Mouse (Mus musculus): ENCODE results near the gene Gsto2.
"Not testable (repeated sequence)": the region's sequence is repeated elsewhere in the genome, so short reads cannot be mapped to it uniquely, and the experiment has no call there.

The Gsto2 gene
- long read RNA-seq, experiment 1 = 0 reads
- long read RNA-seq, experiment 2 = 0 reads

GRCm38 (mm10) chr19:47865353-47865947 is at the start of gene Gsto2:
Gsto2 (plus strand) TSS chr19:47865534.
- intact Hi-C loops (cut with DNase I) = no loop called here

DNA sequence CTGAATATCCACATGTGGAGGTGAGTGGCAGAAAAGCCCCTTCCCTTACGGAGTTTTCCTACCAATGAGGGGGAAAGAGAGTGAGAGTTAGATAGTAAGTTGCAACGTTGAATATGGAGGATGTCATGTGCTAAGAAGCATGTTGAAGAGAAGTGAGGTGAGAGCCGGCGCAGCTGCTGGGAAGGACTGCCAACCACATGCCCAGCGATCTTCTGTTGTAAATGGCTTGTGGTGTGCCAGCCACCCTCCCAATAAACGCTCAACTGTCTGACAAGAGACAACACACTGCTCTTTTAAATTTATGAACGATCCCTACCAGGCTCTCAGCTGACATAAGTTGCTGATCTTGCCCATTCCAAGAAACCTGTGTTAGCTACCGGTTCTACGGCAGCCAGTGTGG is 47.6 kb upstream of the Gsto2 start:
- intact Hi-C loops (cut with DNase I) = no loop called here

GRCm38 (mm10) chr19:47820832-47821493 is 44.4 kb upstream of the Gsto2 start:
- intact Hi-C loops (cut with DNase I) = loop anchor here (2.0 to 5.0 kb wide), 3 partner anchors 162 to 464 kb away; no protein-coding TSS in a partner anchor

DNA sequence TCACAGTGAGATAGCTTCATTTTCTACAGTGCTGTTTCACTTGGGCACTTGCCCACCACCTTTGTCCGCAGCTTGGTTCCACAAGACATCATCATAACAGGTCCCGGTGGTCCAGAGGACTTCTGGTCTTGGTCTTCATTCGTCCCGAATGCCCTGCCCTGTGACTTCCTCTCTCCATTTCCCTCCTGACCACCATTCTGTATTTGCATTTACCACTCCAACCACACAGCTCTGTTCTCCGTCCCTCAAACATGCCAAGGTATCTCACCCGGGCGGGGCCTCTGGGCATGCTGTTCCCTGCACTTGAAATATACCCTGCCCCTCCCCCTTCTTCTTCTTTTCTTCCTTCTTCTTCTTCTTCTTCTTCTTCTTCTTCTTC is 43.9 kb upstream of the Gsto2 start:
- intact Hi-C loops (cut with DNase I) = loop anchor here (2.0 to 5.0 kb wide), 3 partner anchors 163 to 464 kb away; no protein-coding TSS in a partner anchor

- intact Hi-C loops (cut with DNase I) = loop anchor here (5.0 kb wide), 2 partner anchors 315 to 465 kb away; no protein-coding TSS in a partner anchor
Observed at GRCm38 (mm10) chr19:47822143-47822796, 43.1 kb upstream of the Gsto2 start.

- intact Hi-C loops (cut with DNase I) = loop anchor here (5.0 kb wide), 2 partner anchors 317 to 467 kb away; no protein-coding TSS in a partner anchor
Observed at GRCm38 (mm10) chr19:47824026-47824425, 41.3 kb upstream of the Gsto2 start.

DNA sequence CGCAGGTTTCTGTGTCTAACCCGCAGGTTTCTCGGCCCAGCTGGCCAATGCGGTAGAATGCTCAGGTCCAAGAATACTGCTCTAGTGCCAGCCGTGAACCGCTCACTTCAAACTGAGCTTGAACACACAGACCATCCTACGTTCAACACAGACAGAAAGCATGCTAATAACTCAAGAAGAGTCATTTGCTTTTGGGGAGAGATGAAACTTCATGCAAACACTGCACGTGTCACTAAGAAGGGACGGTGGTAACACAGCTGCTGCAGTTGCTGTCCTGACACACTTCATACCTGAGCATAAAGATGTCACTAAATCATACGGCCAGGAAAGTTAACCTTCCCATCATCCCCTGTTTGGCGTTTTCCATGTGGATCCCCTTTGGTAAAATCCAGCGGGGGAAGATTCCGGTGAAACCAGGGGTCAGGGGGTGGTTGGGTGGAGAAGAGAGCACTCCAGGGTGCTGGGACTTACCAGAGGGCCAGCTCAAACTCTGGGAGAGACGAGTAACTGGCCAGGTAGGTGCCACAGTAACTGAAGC is 35.4 kb upstream of the Gsto2 start:
- intact Hi-C loops (cut with DNase I) = no loop called here

- intact Hi-C loops (cut with DNase I) = no loop called here
Observed at GRCm38 (mm10) chr19:47831111-47831510, 34.2 kb upstream of the Gsto2 start.

DNA sequence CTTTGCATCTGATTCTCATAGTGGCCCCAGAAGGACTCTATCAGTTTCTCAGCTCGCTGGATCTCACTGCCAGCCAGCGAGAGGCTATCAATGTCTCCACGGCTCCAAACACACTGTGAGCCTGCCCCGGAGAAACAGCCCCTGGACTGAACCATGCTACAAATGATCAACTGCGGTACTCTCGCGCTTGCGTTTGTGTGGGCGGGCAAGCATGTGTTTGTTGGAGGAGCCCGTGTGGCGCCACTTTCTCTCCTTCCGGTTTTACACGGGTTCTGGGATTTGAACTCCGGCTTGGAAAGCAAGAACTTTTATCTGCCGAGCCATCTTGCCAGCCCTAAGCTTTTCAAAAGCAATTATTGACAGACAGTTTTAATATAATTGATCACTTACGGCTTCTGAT is 33.0 kb upstream of the Gsto2 start:
- intact Hi-C loops (cut with DNase I) = no loop called here

- intact Hi-C loops (cut with DNase I) = no loop called here
Observed at GRCm38 (mm10) chr19:47834614-47835013, 30.7 kb upstream of the Gsto2 start.

GRCm38 (mm10) chr19:47835776-47836175 is 29.6 kb upstream of the Gsto2 start:
- intact Hi-C loops (cut with DNase I) = no loop called here

GRCm38 (mm10) chr19:47836701-47837526 is 28.4 kb upstream of the Gsto2 start:
- intact Hi-C loops (cut with DNase I) = no loop called here

- intact Hi-C loops (cut with DNase I) = no loop called here
Observed at GRCm38 (mm10) chr19:47837527-47837901, 27.8 kb upstream of the Gsto2 start.

DNA sequence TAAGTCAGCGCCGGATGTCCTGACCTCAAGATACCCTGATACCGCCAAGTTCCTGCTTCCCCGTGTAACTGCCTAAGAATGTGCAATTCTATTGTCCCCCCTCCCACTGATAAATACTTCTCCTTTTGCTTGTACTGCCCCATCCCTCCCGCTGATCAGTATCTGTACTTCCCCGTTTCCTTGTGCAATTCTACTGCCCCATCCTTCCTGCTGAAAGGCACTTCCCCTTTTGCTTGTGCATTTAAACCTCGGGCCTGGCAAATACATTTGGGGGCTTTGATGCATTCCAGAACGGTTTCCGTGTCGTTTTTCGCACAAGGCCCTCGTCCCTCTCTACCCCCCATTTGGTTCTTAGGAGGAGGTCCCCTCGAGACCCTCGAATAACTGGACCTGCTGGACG is 24.1 kb upstream of the Gsto2 start:
- intact Hi-C loops (cut with DNase I) = not testable (repeated sequence)

DNA sequence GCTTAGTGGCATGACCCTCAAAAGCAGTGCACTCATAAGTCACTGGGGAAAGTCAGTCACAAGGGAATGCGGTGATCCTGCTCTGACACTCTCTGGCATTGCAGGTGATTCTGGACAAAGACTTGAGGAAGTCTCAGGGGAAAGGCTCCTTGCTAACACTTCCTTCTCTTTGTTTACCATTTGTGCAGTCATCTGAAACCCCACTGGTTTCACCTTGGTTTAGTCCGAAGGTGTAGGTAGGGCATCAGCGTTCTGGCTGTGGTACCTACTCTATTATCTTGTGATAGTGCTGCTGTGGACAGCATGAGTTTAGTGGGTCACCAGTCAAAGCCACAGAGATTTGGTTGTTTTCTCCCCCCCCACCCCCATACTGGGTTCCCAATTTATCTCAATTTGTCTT is 15.6 kb upstream of the Gsto2 start:
- intact Hi-C loops (cut with DNase I) = no loop called here

DNA sequence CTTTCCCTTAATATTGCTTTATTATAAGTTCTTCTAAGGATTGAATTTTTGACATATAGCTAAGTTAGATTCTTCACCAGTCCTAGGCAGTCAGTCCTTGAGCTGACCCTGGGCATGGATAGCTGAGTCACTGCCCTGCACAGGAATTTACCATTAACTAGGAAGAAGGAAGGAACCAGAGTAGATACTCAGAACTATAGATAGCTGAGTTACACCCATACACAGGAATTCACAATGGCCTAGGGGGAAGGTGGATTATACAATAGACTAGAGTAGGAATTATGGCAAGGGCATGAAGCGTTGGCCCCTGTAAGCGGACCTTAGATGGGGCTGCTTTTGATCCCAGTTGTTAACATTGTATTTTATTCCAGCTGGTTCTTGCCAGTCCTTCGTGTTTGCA is 13.2 kb upstream of the Gsto2 start:
- intact Hi-C loops (cut with DNase I) = not testable (repeated sequence)

GRCm38 (mm10) chr19:47853053-47853452 is 12.3 kb upstream of the Gsto2 start:
- intact Hi-C loops (cut with DNase I) = no loop called here

DNA sequence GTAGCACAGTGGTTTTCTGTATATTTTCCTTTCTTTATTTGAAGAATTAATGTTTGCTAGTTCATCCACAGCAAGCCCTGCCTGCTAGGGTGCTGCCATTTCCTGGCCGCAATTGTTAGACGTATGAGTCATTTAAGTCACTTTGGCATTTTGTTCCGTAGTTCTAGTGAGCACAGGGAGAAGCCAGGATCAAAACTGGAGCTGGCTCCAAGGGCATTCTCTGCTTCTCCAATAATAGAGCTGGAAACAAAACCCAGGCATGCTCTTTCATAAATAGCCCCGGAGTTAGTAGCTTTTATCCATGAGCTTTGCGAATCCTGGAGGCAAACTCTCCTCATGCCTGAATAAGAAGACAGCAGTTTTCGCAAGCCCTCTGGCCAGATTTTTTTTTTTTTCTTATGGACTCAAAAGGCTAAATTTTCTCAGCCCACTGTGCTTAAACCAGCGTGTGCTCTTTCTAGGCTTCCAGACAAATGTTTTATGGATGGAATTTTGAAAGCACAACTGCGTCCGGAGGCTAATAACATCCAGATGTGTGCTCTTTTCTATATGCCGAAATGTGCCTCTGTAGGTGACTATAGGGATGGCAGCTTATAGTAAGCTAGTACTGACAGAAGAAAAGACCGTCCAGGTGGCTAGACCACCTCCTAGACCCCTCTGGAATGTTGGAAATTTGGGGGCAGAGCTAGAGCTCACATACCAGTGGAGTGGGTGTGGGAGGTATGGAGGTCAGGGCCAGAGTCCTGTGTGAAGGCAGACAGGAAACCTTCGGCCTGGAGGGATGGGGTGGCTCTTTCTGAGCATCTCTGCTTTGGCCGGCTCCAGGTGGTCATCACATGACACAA is 11.2 kb upstream of the Gsto2 start:
- intact Hi-C loops (cut with DNase I) = no loop called here

DNA sequence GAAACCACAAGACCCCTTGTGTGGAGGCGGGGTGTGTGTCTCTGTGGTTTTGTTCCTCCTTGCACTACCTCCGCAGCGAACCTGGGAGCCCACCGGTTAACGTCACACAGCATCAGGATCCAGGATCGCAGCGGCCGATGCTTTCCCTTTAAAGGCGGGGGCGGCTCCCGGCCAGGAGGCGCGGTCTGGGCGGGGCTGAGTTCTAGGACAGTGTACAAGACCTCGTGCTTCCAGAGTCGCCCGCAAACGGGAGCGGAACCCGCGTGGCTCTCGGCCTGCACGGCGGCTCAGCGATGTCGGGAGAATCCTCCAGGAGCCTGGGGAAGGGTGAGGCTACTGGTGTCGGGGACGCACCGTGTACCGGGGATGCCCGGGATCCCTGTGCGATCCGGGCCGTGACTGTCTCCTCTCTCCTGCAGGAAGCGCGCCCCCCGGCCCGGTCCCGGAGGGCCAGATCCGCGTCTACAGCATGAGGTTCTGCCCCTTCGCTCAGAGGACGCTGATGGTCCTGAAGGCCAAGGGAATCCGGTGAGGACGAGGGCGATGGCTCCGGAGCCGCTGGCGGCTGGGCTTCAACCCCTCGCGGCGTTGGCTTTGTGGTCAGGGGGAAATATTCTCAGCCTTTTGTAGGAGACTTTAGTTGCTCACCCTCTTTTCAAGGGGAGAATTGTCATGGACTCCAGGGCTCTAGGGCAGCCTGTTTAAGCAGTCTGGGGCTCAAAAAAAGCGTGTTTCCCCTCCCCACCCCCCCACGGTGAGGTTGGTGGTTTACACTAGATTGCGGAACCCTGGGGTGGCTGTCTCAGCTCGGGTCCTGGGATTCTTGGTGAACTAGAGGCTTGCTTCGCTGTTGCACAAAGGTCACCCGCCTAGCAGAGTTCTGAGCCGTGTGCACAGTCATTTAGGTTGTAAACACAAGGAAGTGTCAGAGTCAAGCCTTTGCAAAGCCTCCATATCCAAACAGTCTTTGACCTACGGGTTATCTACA is 10.2 kb upstream of the Gsto2 start, which contains the start of gene Gsto1:
Gsto1 (plus strand) TSS at position 175 of the 988 bp plus-strand sequence.
- intact Hi-C loops (cut with DNase I) = no loop called here
